Mouse (Mus musculus) layer of hippocampus, postnatal 14 days (tissue): Measurements from ENCODE around the gene Dhx9. TPM values are rescaled to one million over a fixed set of nuclear protein-coding genes. Genes with fewer than 3 reads are reported as not detected.
A peak's percentile ranks its signal among the peaks of the same experiment; 100 is the strongest.
"Not testable (repeated sequence)": the region's sequence is repeated elsewhere in the genome, so short reads cannot be mapped to it uniquely, and the experiment has no call there.

ENCODE experiments used
- DNase-seq, 2 experiments: peaks; one replicate each; pipeline ENCODE4 v3.0.0; 2021 to 2022; ENCODE audit warnings: low spot score in 2 of 2, mixed read lengths in 1 of 2
- total RNA-seq, 2 experiments: library from RNA; stranded (reverse); gene quantifications; 2 replicates each; pipeline ENCODE4 v1.2.3; 2021

Gene Dhx9
- total RNA-seq, 2 experiments from 2014 or later = 121 to 125 TPM

DNA sequence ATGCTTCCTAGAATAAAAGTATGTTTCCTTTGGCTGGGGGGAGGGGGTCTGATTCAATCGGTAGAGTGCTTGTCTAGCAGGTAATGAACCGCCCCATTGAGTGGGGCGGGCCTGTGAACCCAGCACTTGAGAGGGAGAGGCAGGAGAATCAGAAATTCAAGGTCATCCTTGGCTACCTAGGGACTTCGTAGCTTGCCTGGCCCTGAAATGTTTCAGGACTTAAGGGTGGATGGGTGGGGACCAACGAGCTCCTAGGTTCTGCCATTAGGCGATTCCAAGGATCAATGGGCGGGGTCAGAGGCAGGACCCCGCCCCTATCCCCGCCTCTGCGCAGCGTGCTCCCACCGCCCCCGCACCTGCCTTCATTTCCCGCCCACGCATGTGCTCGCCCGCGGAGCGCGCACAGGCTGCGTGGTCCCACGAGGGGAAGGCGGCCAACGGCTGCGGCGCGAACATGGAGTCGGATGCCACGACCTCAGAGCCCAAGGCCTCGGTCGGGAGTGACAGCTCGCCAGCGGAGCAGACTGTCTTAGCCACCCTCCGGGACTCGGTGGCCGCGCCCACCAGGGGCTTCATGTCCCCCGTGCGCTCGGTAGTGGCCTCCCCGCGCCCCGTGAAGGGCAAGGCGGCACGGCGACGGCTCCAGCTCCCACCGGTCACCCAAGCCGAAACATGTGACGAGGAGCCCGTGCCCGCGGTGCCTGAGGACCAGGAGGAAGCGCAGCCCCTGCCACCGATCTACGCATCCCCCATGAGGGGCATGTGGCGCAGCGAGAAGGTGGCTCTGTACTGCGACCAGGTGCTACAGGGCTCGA, 62.5 kb downstream of the Dhx9 start, which contains the start of gene Shcbp1l:
Gene Shcbp1l, plus strand, starts transcription at position 393 of the 815 bp plus-strand sequence.
- peak; percentile 71 to 74 for DNase-seq

DNA sequence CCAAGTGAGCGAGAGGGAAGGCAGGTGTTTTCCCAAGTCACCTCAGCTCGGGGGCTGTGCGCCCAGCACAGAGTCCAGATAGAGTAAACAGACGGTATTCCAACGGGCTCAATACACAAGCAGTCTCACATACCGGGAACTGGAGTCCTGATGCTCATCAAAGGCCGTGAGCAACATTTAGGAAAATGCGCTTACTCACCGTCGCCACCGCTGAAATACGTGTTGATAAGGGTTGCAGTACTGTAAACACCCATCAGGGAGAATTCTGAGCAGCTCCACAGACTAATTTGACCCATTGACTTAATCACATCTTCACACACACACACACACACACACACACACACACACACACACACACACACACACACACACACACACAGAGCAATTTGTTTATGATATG, 63.2 kb downstream of the Dhx9 start:
- peak in 1 of 2 experiments; percentile 9 for DNase-seq

DNA sequence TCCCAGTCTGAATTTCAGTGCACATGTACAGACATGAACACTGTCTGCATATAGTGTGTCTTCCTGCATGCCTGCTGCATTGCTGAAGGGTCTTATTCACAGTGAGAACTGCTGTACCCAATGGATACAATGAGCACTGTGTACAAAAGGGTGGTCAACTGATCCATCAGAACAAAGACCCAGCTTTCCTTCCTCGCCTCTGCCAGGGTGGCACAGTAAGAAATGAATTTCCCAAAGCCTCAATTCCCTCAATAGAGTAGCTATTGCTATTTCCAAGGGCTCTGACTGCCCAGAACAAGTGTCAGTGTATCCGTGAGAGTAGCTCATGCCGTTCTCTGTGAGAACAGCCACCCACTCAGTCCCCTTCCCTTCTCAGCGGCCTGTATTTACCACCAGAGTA, 69.7 kb downstream of the Dhx9 start:
- DNase-seq = peak; percentile 26 to 54

DNA sequence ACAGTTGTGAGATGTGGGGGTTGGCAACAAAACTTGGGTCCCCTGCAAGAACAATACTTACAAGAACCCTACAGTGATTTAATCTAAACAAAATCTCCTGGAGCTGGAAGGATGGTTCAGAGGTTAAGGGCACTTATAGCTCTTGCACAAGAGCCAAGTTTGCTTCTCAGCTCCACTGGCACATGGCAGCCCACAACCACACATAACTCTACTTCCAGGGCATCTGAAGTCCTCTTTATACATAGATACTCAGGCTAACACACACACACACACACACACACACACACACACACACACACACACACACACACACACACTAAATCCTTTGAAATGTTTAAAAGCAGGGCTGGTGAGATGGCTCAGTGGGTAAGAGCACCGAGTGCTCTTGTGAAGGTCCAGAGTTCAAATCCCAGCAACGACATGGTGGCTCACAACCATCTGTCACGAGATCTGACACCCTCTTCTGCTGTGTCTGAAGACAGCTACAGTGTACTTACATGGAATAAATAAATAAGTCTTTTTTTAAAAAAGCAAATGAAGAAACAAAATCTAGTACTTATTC, 71.1 kb downstream of the Dhx9 start:
- not testable (repeated sequence) for DNase-seq

DNA sequence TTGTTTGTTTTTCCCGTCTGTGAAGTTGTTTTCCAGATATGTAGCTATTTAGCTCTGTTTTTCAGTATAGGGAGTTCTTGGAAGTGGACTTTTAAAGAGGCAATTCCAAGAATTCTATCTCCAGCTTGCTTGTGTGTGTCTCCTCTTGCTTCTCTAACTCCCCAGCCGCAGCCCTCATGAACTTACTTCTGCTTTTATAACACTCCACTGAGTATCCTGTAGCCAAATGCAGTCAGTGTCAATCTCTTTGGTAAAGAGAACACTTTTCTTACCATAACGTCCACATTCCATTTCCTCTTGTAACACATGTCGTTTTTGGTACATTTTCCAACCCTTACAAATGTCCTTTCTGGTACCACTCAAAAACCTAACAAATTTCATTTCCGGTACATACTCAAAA, 71.7 kb downstream of the Dhx9 start:
- DNase-seq = not testable (repeated sequence)

DNA sequence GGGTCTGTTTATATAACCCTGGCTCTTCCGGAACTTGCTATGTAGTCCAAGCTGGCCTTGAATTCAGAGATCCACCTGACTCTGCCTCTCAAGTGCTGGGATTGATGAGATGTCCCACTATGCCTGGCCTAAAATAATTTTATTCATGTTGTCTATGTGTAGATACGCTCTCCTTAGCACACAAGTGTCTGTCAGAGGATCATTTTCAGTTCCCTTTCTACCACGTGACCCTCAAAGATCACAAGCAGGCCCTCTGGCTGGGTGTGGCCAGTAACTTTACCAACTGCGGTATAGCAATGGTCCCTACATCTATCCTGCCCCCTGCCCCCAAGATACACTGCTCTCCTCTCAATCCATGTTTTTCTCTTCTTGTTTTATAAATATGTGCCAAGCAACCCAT, 72.5 kb downstream of the Dhx9 start:
- peak; percentile 21 to 62 for DNase-seq

DNA sequence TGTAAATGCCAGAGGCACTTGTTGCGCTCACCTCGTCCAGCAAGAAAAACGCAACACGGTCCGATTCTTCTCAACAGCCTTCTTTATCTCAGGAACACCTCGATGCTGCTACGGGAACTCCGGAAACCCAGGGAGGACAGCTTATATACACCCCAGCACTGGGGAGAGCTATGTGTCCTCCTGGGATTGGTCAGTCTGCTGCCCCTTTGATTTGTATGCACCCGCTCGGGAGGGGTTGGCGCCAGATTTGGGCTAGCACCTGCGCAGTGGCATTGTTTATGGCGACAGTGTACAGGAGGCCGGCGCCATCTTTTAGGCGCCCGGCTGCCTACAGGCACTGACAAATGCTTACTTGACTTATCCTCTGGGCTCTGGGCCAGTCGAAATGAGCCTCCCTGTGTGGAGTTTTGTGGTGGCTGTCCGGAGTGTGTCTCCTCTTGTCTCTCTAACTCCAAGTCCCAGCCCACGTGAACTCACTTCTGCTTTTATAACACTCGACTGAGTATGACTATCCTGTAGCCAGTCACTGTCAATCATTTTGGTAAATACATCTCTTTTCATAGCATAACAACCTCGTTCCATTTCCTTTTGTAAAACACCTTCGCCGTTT, 73.2 kb downstream of the Dhx9 start:
- peak; percentile 68 to 81 for DNase-seq

DNA sequence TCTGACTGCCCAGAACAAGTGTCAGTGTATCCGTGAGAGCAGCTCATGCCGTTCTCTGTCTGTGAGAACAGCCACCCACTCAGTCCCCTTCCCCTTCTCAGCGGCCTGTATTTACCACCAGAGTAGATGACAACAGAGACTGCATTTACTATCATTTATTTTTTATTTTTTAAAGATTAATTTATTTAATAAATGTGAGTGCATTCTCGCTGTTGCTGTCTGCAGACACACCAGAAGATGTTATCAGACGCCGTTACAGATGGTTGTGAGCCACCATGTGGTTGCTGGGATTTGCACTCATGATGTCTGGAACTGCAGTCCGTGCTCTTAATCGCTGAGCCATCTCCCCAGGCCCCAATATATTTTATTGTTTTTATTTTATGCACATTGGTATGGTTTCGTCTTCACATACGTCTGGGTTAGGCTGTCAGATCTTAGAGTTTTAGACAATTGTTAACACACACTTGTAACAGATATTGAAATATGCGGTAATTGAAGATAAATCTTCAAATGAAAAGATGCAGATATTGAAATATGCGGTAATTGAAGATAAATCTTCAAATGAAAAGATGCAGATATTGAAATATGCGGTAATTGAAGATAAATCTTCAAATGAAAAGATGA, 74.0 kb downstream of the Dhx9 start:
- DNase-seq = peak; percentile 69 to 77

DNA sequence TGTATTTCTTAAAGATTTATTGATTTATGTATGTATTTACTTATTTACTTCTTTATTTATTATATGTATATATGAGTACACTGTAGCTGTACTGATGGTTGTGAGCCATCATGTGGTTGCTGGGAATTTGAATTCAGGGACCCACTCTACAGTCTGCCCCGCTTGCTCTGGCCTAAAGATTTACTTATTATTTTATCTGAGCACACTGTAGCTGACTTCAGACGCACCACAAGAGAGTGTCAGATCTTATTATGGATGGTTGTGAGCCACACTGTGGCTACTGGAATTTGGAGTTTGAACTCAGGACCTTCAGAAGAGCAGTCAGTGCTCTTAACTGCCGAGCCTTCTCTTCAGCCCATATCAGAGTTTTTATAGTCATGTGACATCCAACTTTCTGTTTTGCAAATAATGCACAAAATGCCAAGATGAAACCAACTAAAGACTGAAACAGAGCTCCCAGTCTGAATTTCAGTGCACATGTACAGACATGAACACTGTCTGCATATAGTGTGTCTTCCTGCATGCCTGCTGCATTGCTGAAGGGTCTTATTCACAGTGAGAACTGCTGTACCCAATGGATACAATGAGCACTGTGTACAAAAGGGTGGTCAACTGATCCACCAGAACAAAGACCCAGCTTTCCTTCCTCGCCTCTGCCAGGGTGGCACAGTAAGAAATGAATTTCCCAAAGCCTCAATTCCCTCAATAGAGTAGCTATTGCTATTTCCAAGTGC, 74.6 kb downstream of the Dhx9 start:
- not testable (repeated sequence) for DNase-seq

DNA sequence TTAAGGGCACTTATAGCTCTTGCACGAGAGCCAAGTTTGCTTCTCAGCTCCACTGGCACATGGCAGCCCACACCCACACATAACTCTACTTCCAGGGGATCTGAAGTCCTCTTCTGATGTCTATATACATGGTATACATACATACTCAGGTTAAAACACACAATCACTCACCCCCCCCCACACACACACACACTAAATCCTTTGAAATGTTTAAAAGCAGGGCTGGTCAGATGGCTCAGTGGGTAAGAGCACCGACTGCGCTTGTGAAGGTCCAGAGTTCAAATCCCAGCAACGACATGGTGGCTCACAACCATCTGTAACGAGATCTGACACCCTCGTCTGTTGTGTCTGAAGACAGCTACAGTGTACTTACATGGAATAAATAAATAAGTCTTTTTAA, 75.7 kb downstream of the Dhx9 start:
- DNase-seq = no peak

DNA sequence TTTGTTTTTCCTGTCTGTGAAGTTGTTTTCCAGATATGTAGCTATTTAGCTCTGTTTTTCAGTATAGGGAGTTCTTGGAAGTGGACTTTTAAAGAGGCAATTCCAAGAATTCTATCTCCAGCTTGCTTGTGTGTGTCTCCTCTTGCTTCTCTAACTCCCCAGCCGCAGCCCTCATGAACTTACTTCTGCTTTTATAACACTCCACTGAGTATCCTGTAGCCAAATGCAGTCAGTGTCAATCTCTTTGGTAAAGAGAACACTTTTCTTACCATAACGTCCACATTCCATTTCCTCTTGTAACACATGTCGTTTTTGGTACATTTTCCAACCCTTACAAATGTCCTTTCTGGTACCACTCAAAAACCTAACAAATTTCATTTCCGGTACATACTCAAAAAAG, 76.5 kb downstream of the Dhx9 start:
- not testable (repeated sequence) for DNase-seq

DNA sequence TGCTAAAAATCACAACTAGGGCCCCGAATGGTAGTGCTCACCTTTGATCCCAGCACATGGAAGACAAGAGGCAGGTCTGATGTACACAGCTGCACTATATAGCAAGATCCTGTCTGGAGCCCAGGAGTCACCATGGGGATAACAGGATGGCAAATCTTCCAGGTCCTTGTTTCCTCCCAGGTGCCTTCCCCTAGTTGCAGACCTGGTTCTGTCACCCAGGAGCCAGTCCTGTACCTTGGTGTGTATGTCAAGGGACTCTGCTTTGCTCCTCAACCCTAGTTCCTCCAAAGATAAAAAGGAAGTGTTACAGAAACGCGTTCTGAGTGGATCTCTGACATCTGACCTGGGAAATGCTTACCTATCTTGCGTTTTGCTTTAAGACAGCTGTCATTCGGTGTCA, 79.2 kb downstream of the Dhx9 start:
- DNase-seq = not testable (repeated sequence)

DNA sequence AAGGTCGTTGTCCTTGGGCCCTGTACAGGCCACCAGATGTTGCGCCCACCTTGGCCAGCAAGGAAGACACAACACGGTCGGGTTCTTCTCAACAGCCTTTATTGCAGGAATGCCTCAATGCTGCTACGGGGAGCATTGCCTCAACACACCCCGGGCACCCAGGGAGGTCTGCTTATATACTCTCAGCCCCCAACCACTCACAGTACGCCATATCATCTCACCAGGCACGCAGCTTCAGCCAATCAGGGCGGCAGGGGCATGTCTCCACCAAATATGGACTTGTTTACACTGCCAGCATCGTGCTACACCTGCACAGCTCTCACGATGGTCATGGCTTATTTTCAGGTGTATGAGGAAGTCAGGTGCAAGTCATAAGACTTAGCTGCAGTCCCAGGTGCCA, 79.8 kb downstream of the Dhx9 start:
- not testable (repeated sequence) for DNase-seq

Other genes with a start within 250 kb of the Dhx9 start
- 10 to 100 TPM; 43.3 to 49.1 TPM for gene Lamc1, start 154.9 kb downstream of the Dhx9 start, total RNA-seq
- 1 to 10 TPM; 2.6 to 3.6 TPM for gene Shcbp1l, start 62.5 kb downstream of the Dhx9 start, total RNA-seq
- gene Npl, start 62.4 kb upstream of the Dhx9 start, total RNA-seq = 1 to 10 TPM; 6.0 to 6.4 TPM
- 10 to 100 TPM; 51.8 to 53.0 TPM for gene Rgs8, start 165.4 kb upstream of the Dhx9 start, total RNA-seq